Mouse (Mus musculus): Measurements from ENCODE around the gene Sdk2. TPM values are rescaled to one million over a fixed set of nuclear protein-coding genes. Genes with fewer than 3 reads are reported as not detected.

Sdk2 gene
- polyA plus RNA-seq, 1 experiment from 2014 or later, result 2.7 TPM

GRCm38 (mm10) chr11:113881864-113882263, 185.0 kb downstream of the Sdk2 start:
- H3K36me3 ChIP-seq, result no peaks in the 10 kb centered on the region
- H3K9ac ChIP-seq, result no peak overlapping the region
- H3K4me3 ChIP-seq, result no peak overlapping the region
- H3K4me2 ChIP-seq, result no peak overlapping the region
- H3K9me3 ChIP-seq, result no peaks in the 10 kb centered on the region
- 0 out of 2 replicates have a peak, but pooled peaks cover 6% of the 10 kb centered on the region for H3K4me1 ChIP-seq
- no peak for ATAC-seq (ENCODE audit: borderline replicate concordance, extremely low read depth, low FRiP score, low TSS enrichment)
- no peak overlapping the region for H3K27ac ChIP-seq
- WGBS, result 93% methylated on average over 6 of the region's 6 CpGs
- no peaks in the 10 kb centered on the region for H3K27me3 ChIP-seq

- Histone ChIP-seq H3K9me3 (no peaks in the 10 kb centered on the region), H3K27me3 (no peaks in the 10 kb centered on the region), H3K4me2 (no peak overlapping the region), H3K36me3 (no peaks in the 10 kb centered on the region), H3K27ac (no peak overlapping the region), H3K4me3 (no peak overlapping the region), H3K4me1 (no peaks in the 10 kb centered on the region), H3K9ac (no peak overlapping the region)
- no peak for ATAC-seq (ENCODE audit: borderline replicate concordance, extremely low read depth, low FRiP score, low TSS enrichment)
- WGBS, result 78% methylated on average over 8 of the region's 8 CpGs
Observed at GRCm38 (mm10) chr11:113867066-113867465, 199.8 kb downstream of the Sdk2 start.

- Histone ChIP-seq H3K4me2 (no peak overlapping the region), H3K27ac (no peak overlapping the region), H3K9ac (no peak overlapping the region), H3K27me3 (no peaks in the 10 kb centered on the region), H3K36me3 (no peaks in the 10 kb centered on the region), H3K9me3 (no peaks in the 10 kb centered on the region), H3K4me1 (no peaks in the 10 kb centered on the region), H3K4me3 (no peak overlapping the region)
- ATAC-seq (ENCODE audit: borderline replicate concordance, extremely low read depth, low FRiP score, low TSS enrichment), result peak; percentile 62
- WGBS, result 30% methylated on average over 8 of the region's 8 CpGs
Observed at GRCm38 (mm10) chr11:113865627-113866026, 201.2 kb downstream of the Sdk2 start.

GRCm38 (mm10) chr11:113863408-113863807, 203.4 kb downstream of the Sdk2 start:
- H3K4me3 ChIP-seq, result no peak overlapping the region
- H3K4me2 ChIP-seq, result no peak overlapping the region
- 70% methylated on average over 5 of the region's 5 CpGs for WGBS
- no peaks in the 10 kb centered on the region for H3K27me3 ChIP-seq
- H3K4me1 ChIP-seq, result no peaks in the 10 kb centered on the region; the same call in 1 of the 2 replicates
- ATAC-seq (ENCODE audit: borderline replicate concordance, extremely low read depth, low FRiP score, low TSS enrichment), result no peak
- no peak overlapping the region for H3K27ac ChIP-seq
- H3K9ac ChIP-seq, result no peak overlapping the region
- no peaks in the 10 kb centered on the region for H3K9me3 ChIP-seq
- H3K36me3 ChIP-seq, result no peaks in the 10 kb centered on the region

GRCm38 (mm10) chr11:113855661-113856060, 211.2 kb downstream of the Sdk2 start:
- no peaks in the 10 kb centered on the region for H3K27me3 ChIP-seq
- no peak overlapping the region for H3K4me2 ChIP-seq
- H3K27ac ChIP-seq, result no peak overlapping the region
- H3K4me1 ChIP-seq, result no peaks in the 10 kb centered on the region; the same call in 1 of the 2 replicates
- no peaks in the 10 kb centered on the region for H3K9me3 ChIP-seq
- 76% methylated on average over 13 of the region's 13 CpGs for WGBS
- H3K4me3 ChIP-seq, result no peak overlapping the region
- H3K36me3 ChIP-seq, result no peaks in the 10 kb centered on the region
- no peak overlapping the region for H3K9ac ChIP-seq
- no peak for ATAC-seq (ENCODE audit: borderline replicate concordance, extremely low read depth, low FRiP score, low TSS enrichment)

GRCm38 (mm10) chr11:113851750-113852149, 215.1 kb downstream of the Sdk2 start:
- ATAC-seq (ENCODE audit: borderline replicate concordance, extremely low read depth, low FRiP score, low TSS enrichment), result no peak
- Histone ChIP-seq H3K9me3 (no peaks in the 10 kb centered on the region), H3K4me1 (no peaks in the 10 kb centered on the region), H3K4me3 (no peak overlapping the region), H3K27me3 (no peaks in the 10 kb centered on the region), H3K27ac (no peak overlapping the region), H3K36me3 (no peaks in the 10 kb centered on the region), H3K4me2 (no peak overlapping the region), H3K9ac (no peak overlapping the region)
- 68% methylated on average over 8 of the region's 8 CpGs for WGBS

GRCm38 (mm10) chr11:113849322-113849721, 217.5 kb downstream of the Sdk2 start:
- Histone ChIP-seq H3K36me3 (no peaks in the 10 kb centered on the region), H3K9me3 (no peaks in the 10 kb centered on the region), H3K4me1 (no peaks in the 10 kb centered on the region), H3K27ac (no peak overlapping the region), H3K4me3 (no peak overlapping the region), H3K4me2 (no peak overlapping the region), H3K27me3 (no peaks in the 10 kb centered on the region), H3K9ac (no peak overlapping the region)
- ATAC-seq (ENCODE audit: borderline replicate concordance, extremely low read depth, low FRiP score, low TSS enrichment), result no peak
- 79% methylated on average over 7 of the region's 7 CpGs for WGBS

GRCm38 (mm10) chr11:113843920-113844319, 222.9 kb downstream of the Sdk2 start:
- Histone ChIP-seq H3K36me3 (no peaks in the 10 kb centered on the region), H3K4me1 (no peaks in the 10 kb centered on the region), H3K9ac (no peak overlapping the region), H3K9me3 (no peaks in the 10 kb centered on the region), H3K4me3 (no peak overlapping the region), H3K27me3 (no peaks in the 10 kb centered on the region), H3K27ac (no peak overlapping the region), H3K4me2 (no peak overlapping the region)
- ATAC-seq (ENCODE audit: borderline replicate concordance, extremely low read depth, low FRiP score, low TSS enrichment), result no peak
- WGBS, result 70% methylated on average over 6 of the region's 6 CpGs

GRCm38 (mm10) chr11:113842879-113843278, 224.0 kb downstream of the Sdk2 start:
- H3K4me3 ChIP-seq, result no peak overlapping the region
- no peak overlapping the region for H3K4me2 ChIP-seq
- no peaks in the 10 kb centered on the region for H3K4me1 ChIP-seq
- H3K9ac ChIP-seq, result no peak overlapping the region
- WGBS, result 95% methylated on average over 11 of the region's 11 CpGs
- H3K27ac ChIP-seq, result no peak overlapping the region
- no peak for ATAC-seq (ENCODE audit: borderline replicate concordance, extremely low read depth, low FRiP score, low TSS enrichment)
- no peaks in the 10 kb centered on the region for H3K9me3 ChIP-seq
- H3K36me3 ChIP-seq, result no peaks in the 10 kb centered on the region
- no peaks in the 10 kb centered on the region for H3K27me3 ChIP-seq

GRCm38 (mm10) chr11:113831608-113832007, 235.2 kb downstream of the Sdk2 start:
- no peak for ATAC-seq (ENCODE audit: borderline replicate concordance, extremely low read depth, low FRiP score, low TSS enrichment)
- Histone ChIP-seq H3K36me3 (no peaks in the 10 kb centered on the region), H3K4me1 (0 out of 2 replicates have a peak, but pooled peaks cover 3% of the 10 kb centered on the region), H3K9me3 (no peaks in the 10 kb centered on the region), H3K27ac (no peak overlapping the region), H3K9ac (no peak overlapping the region), H3K27me3 (no peaks in the 10 kb centered on the region), H3K4me3 (no peak overlapping the region), H3K4me2 (no peak overlapping the region)
- WGBS, result 48% methylated on average over 6 of the region's 6 CpGs

- 60% methylated on average over 24 of the region's 24 CpGs for WGBS
- Histone ChIP-seq H3K27me3 (no peaks in the 10 kb centered on the region), H3K36me3 (no peaks in the 10 kb centered on the region), H3K27ac (no peak overlapping the region), H3K4me2 (no peak overlapping the region), H3K9ac (no peak overlapping the region), H3K4me1 (0 out of 2 replicates have a peak, but pooled peaks cover 3% of the 10 kb centered on the region), H3K4me3 (no peak overlapping the region), H3K9me3 (no peaks in the 10 kb centered on the region)
- ATAC-seq (ENCODE audit: borderline replicate concordance, extremely low read depth, low FRiP score, low TSS enrichment), result no peak
Observed at GRCm38 (mm10) chr11:113828081-113828554, 238.7 kb downstream of the Sdk2 start.

- Histone ChIP-seq H3K27me3 (no peaks in the 10 kb centered on the region), H3K27ac (no peak overlapping the region), H3K9ac (no peak overlapping the region), H3K9me3 (no peaks in the 10 kb centered on the region), H3K36me3 (no peaks in the 10 kb centered on the region), H3K4me1 (no peaks in the 10 kb centered on the region), H3K4me3 (no peak overlapping the region), H3K4me2 (no peak overlapping the region)
- WGBS, result 61% methylated on average over 10 of the region's 10 CpGs
- no peak for ATAC-seq (ENCODE audit: borderline replicate concordance, extremely low read depth, low FRiP score, low TSS enrichment)
Observed at GRCm38 (mm10) chr11:113820005-113820404, 246.8 kb downstream of the Sdk2 start.

- H3K27ac ChIP-seq, result no peak overlapping the region
- no peak overlapping the region for H3K4me2 ChIP-seq
- 32% methylated on average over 1 of the region's 1 CpGs for WGBS
Observed at GRCm38 (mm10) chr11:113819001-113819400, 247.8 kb downstream of the Sdk2 start.

More at GRCm38 (mm10) chr11:113819001-113819400, 247.8 kb downstream of the Sdk2 start:
- no peak for ATAC-seq (ENCODE audit: borderline replicate concordance, extremely low read depth, low FRiP score, low TSS enrichment)
- no peak overlapping the region for H3K9ac ChIP-seq
- no peaks in the 10 kb centered on the region for H3K4me1 ChIP-seq
- H3K27me3 ChIP-seq, result no peaks in the 10 kb centered on the region
- H3K9me3 ChIP-seq, result no peaks in the 10 kb centered on the region
- no peaks in the 10 kb centered on the region for H3K36me3 ChIP-seq
- H3K4me3 ChIP-seq, result no peak overlapping the region

Data from lung, embryonic 15.5 days (tissue).